Mouse (Mus musculus) right cerebral cortex, adult 2 months (tissue): ENCODE data around the gene Slc3a2.

ENCODE experiments used
- DNase-seq, 2 experiments: peaks; one replicate each; pipeline ENCODE4 v3.0.0; 2021 to 2022; ENCODE audit warnings: low spot score in 2 of 2

Gene Slc3a2

DNA sequence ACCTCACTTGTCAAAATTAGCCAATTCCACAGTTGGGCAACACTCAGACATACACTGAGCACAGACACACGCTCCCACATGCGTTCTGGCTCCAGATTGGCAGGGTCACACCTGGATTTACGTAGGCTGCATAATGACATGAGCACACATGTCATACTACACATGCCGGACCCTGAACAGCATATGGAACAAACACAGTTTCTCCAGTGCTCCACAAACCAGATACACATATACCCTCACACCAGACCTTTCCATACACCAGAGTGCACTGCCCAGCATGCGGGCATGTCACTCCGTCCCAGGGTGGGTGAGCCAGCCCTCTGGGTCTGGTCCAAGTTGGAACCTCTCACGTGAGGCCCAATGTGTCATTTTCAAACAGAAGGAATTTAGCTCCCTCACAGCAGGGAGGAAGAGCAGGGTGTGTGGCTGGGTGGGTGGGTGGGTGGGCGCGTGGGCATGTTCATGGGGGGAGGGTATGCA lies 59.8 kb downstream of the Slc3a2 start, which contains the start of gene Chrm1:
Gene Chrm1, plus strand, starts transcription at position 430 of the 480 bp plus-strand sequence.
- DNase-seq = peak; percentile 46 to 65

DNA sequence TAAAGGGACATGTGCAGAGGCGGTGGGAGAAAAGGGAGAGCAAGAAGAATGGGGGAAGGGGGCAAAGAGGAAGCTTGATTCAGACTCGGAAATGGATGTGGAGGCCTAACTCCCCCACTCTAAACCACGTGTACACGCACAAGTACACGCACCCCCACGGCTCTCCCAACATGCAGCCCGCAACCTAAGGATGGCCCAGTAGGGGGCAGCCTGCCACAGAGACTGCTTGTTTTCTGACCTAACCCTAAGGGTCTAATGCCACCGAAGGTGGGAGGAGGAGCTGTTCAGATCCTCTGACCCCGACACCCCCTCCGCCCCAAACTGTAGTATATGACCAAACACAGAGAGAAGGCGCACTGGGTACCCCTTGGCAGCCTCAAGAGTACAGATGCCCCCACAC lies 60.8 kb downstream of the Slc3a2 start:
- DNase-seq = peak; percentile 88 to 91

DNA sequence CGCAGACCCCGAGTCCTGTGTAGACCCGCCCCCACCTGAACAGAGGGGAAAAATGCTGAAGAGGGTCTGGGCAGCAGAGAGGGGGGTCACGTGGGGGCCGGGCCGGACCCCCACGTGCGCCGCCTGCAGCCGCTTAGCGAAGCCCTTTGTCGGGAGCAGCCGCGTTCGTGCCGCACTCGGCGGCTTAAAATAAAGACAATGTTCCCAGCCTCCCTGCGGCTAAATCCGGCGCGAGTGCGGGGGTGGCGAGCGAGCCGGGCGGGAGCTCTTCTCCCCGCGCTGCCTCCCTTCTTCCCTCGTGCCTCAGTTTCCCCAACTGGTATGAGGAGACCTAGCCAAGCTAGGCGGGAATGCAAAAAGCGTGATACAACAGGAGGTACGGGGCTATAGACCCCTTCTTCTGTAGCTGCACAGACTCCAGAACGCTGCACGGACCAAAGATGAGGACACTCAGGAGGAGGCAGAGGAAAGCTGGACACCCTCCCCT lies 61.3 kb downstream of the Slc3a2 start:
- DNase-seq = peak; percentile 89
